Mouse (Mus musculus) ES-E14 (cell line): ENCODE data around the gene Wfikkn1.

Experiments used
- CHD2 ChIP-seq: IDR thresholded peaks from 2 replicates; pipeline ENCODE4 v1.6.1; 2014; ENCODE audit warnings: mild to moderate bottlenecking, low read depth, low read length, inconsistent platforms
- ZNF384 ChIP-seq: IDR thresholded peaks from 2 replicates; pipeline ENCODE4 v1.6.1; 2012; ENCODE audit warnings: low read depth, low read length, inconsistent platforms

GRCm38 (mm10) chr17:25830200-25830753 is 50.4 kb downstream of the Wfikkn1 start:
- no peak for TF ChIP-seq ZNF384
- no peak for TF ChIP-seq CHD2
